Mouse (Mus musculus) forebrain, embryonic 12.5 days (tissue): ENCODE results near the gene Gm37240. TPM values are rescaled to one million over a fixed set of nuclear protein-coding genes. Genes with fewer than 3 reads are reported as not detected.

Source experiments
- ATAC-seq: fragments of 200-750 bp; cut with Nextera tagmentation; 2 replicates; pipeline ENCODE4 v1.8.0; 2017; ENCODE audit warnings: moderate TSS enrichment; ENCODE audit not compliant: low FRiP score
- H3K27ac ChIP-seq: fragments of 300-500 bp; sonication (generic); 2 replicates; pipeline ENCODE4 v1.5.1; 2016; ENCODE audit warnings: mild to moderate bottlenecking
- H3K27me3 ChIP-seq: fragments of 300-500 bp; sonication (generic); 2 replicates; pipeline ENCODE4 v1.6.1; 2016; ENCODE audit warnings: mild to moderate bottlenecking
- H3K36me3 ChIP-seq: fragments of 300-500 bp; sonication (generic); replicated peaks from 2 replicates; pipeline ENCODE4 v1.6.1; 2016; ENCODE audit warnings: mild to moderate bottlenecking
- H3K4me1 ChIP-seq: fragments of 300-500 bp; sonication (generic); 2 replicates; pipeline ENCODE4 v1.6.1; 2016
- H3K4me2 ChIP-seq: fragments of 300-500 bp; sonication (generic); 2 replicates; pipeline ENCODE4 v1.6.1; 2016; ENCODE audit warnings: mild to moderate bottlenecking, moderate library complexity
- H3K4me3 ChIP-seq: fragments of 300-500 bp; sonication (generic); replicated peaks from 2 replicates; pipeline ENCODE4 v1.5.1; 2016; ENCODE audit warnings: mild to moderate bottlenecking
- H3K9ac ChIP-seq: fragments of 300-500 bp; sonication (generic); 2 replicates; pipeline ENCODE4 v1.6.1; 2016; ENCODE audit warnings: mild to moderate bottlenecking
- H3K9me3 ChIP-seq: fragments of 300-500 bp; sonication (generic); 2 replicates; pipeline ENCODE4 v1.6.1; 2016
- WGBS: fragments of 180-500 bp; shearing (Covaris S2); methylation state at CpG from one replicate; pipeline ENCODE4 v1.1.7; 2016; 5-methylcytosine and 5-hydroxymethylcytosine counted together
- polyA plus RNA-seq: library from polyadenylated mRNA; unstranded; fragments of >200 nt; fragmentation: Nextera tagmentation; extraction: Ambion mirVana; gene quantifications from 2 replicates; pipeline ENCODE4 v1.2.1, GENCODE M21; 2016

Gm37240 gene
- polyA plus RNA-seq, 1 experiment from 2014 or later = 0.57 TPM

DNA sequence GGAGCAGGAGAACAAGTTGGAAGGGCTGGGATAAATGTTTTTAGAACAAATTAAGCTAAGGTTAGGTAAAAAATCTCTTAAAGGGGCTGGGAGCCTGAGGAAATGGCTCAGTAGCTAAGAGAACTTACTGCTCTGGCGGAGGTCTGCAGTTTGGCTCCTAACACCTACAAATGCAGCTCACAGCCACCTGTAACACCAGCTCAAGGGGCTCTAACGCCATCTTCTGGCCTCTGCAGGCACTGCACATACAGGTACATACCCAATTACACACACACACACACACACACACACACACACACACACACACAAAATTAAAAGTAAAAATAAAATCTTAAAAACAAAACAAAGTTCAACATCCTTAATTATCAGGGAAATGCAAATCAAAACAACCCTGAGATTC, 1174.4 kb downstream of the Gm37240 start:
- WGBS = 50% methylated on average over 2 of the region's 2 CpGs
- ATAC-seq = no peak
- Histone ChIP-seq H3K4me2 (no peak overlapping the region), H3K4me3 (no peak overlapping the region), H3K9ac (no peak overlapping the region), H3K9me3 (no peaks in the 10 kb centered on the region), H3K36me3 (no peaks in the 10 kb centered on the region), H3K4me1 (no peaks in the 10 kb centered on the region), H3K27me3 (no peaks in the 10 kb centered on the region), H3K27ac (no peak overlapping the region)

DNA sequence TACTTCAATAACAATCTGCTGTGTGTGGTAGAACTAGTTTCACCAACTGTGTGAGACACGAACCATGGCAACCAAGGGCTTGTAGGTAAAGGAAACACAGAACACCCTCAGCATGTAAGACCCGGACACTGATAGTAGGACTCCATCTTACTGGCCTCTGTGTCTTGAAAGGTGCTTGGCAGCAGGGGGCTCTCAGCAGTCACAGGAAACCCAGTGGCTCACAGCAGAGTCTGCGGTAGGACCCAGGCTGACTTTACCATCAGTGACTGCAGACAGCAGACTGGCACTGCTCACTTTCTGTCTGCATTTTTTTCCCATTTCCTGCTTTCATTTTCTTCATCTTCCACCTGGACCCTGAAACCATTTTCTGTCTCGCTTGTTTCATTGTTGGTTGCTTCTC, 1176.6 kb downstream of the Gm37240 start:
- Histone ChIP-seq H3K4me1 (no peaks in the 10 kb centered on the region), H3K4me2 (no peak overlapping the region), H3K27ac (no peak overlapping the region), H3K27me3 (no peaks in the 10 kb centered on the region), H3K9me3 (peaks cover 3% of the 10 kb centered on the region; the same call in 1 of the 2 replicates), H3K4me3 (no peak overlapping the region), H3K36me3 (no peaks in the 10 kb centered on the region), H3K9ac (no peak overlapping the region)
- 86% methylated on average over 4 of the region's 4 CpGs for WGBS
- ATAC-seq = no peak

DNA sequence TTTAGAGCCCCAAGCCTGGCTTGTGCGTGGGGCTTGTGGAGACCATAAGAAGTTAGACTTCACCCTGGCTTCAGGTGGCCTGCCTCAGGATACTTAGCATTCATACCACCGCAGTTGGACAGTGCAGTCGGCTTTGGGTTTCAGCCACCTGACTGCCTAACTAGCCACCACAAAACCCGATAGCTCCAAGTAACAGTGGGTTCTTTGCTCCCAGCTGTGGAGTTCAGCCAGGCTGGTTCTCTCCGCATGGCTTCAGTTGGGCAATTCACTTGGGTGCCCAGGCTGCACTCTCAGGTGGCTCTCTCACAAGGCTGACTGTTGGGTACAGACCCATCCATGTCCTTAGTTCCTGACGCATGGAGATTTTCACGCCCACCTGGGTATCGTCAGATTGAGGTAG, 1177.4 kb downstream of the Gm37240 start:
- Histone ChIP-seq H3K36me3 (no peaks in the 10 kb centered on the region), H3K4me1 (no peaks in the 10 kb centered on the region), H3K27ac (no peak overlapping the region), H3K9ac (no peak overlapping the region), H3K4me2 (no peak overlapping the region), H3K4me3 (no peak overlapping the region), H3K27me3 (no peaks in the 10 kb centered on the region), H3K9me3 (peaks cover 3% of the 10 kb centered on the region; the same call in 1 of the 2 replicates)
- WGBS = 95% methylated on average over 8 of the region's 8 CpGs
- ATAC-seq = no peak

DNA sequence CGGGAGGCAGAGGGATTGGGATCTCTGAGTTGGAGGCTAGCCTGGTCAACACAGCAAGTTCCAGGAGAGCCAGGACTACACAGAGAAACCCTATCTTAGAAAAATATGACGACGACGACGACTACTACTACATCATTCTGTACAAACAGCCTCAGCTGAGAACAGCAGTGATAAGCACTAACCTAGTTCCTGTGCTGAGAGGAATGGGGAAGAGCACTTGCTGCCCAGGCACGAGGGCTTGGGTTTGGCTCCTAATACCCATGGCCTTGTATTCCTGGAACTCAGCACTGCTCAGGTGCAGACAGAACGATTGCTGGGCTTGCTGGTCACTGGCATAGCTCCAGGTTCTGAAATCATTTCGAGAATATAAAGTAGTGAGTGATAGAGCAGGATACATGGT, 1178.2 kb downstream of the Gm37240 start:
- no peak for ATAC-seq
- no peak overlapping the region for H3K27ac ChIP-seq
- no peaks in the 10 kb centered on the region for H3K27me3 ChIP-seq
- H3K36me3 ChIP-seq = no peaks in the 10 kb centered on the region
- H3K9ac ChIP-seq = no peak overlapping the region
- no peak overlapping the region for H3K4me3 ChIP-seq
- H3K4me1 ChIP-seq = no peaks in the 10 kb centered on the region
- peaks cover 3% of the 10 kb centered on the region; the same call in 1 of the 2 replicates for H3K9me3 ChIP-seq
- WGBS = 86% methylated on average over 8 of the region's 8 CpGs
- H3K4me2 ChIP-seq = no peak overlapping the region

DNA sequence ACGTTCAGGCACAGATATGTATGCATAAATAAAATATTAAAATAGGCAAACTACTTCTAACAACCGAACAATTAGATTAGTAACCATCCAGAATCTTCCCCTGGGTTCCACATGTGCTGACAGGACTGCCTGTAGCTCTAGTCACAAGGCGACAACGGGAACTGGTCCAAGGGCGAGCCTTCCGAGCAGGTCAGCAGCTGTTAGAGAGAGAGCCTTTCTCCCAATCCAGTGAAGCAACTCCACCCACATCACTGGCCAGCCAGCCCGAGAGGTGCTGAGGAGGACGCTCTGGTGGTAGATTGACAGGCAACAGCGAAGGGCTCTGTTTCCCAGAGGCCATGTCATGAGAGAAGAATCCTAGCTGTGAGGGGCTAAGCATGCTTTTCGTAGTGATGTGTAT, 1178.8 kb downstream of the Gm37240 start:
- no peak overlapping the region for H3K4me3 ChIP-seq
- WGBS = 83% methylated on average over 10 of the region's 10 CpGs
- H3K36me3 ChIP-seq = no peaks in the 10 kb centered on the region
- H3K9ac ChIP-seq = no peak overlapping the region
- no peak overlapping the region for H3K4me2 ChIP-seq
- peaks cover 3% of the 10 kb centered on the region; the same call in 1 of the 2 replicates for H3K9me3 ChIP-seq
- ATAC-seq = no peak
- H3K27me3 ChIP-seq = no peaks in the 10 kb centered on the region
- H3K27ac ChIP-seq = no peak overlapping the region
- H3K4me1 ChIP-seq = no peaks in the 10 kb centered on the region

DNA sequence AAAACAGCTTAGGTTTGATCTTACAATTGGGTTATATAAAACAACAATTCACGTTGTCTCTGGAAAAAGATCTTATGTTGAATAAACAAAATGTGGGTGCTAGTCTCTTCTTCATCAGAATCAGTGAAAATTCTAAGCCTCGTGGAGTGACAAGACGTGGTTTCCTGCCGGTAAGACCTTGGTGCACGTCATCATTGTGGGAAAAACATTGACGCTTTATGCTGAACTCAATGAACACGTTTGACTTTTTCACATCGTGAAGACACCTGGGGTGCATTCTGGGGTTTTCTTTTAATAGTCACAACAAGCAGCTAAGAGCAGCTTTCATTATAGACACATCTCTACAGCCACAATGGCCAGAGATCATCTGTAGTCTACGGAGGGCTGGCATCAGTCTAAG, 1182.1 kb downstream of the Gm37240 start:
- H3K4me3 ChIP-seq = no peak overlapping the region
- no peak overlapping the region for H3K27ac ChIP-seq
- no peak overlapping the region for H3K4me2 ChIP-seq
- no peaks in the 10 kb centered on the region for H3K36me3 ChIP-seq
- peaks cover 4% of the 10 kb centered on the region; the same call in 1 of the 2 replicates for H3K4me1 ChIP-seq
- H3K27me3 ChIP-seq = no peaks in the 10 kb centered on the region
- peaks cover 3% of the 10 kb centered on the region; the same call in 1 of the 2 replicates for H3K9me3 ChIP-seq
- no peak for ATAC-seq
- no peak overlapping the region for H3K9ac ChIP-seq
- 92% methylated on average over 9 of the region's 9 CpGs for WGBS

DNA sequence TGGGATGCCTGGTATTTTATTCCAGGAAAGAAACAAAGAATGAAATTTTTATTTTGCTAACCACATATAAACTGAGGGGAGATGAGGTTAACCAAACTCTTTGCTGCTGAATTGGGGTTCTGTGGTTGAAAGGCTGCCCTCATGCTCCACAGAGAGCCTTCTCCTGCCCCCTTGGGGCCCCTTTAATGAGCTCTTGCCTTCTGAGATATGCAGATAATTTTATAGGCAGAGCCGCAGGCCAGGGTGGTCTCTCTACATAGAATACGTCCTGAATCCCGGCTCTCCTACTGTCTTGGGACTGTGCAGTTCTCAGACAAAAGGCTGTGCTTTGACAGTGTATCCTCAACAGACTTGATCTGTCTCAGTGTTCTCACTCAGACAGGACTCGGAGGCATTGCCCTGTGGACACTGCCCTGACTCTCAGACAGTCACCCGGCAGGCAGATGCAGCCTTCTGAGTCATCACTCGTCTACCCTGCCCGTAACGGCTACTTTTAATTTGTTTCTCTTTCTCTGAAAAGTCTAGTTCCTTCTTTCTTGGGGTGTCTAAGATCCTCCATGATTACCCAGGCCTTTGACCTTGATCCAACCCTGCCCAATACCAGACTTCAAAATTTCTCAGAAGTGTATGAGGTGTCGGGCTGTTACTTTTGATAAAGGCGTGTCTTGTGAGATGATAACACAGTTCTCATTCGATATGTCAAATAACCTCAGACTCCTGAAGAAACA, 1184.1 kb downstream of the Gm37240 start:
- Histone ChIP-seq H3K4me2 (no peak overlapping the region), H3K36me3 (no peaks in the 10 kb centered on the region), H3K4me3 (no peak overlapping the region), H3K4me1 (peaks cover 4% of the 10 kb centered on the region; the same call in 1 of the 2 replicates), H3K9ac (no peak overlapping the region), H3K27me3 (no peaks in the 10 kb centered on the region; the same call in 1 of the 2 replicates), H3K9me3 (peaks cover 3% of the 10 kb centered on the region; the same call in 1 of the 2 replicates), H3K27ac (no peak overlapping the region)
- ATAC-seq = no peak
- WGBS = 85% methylated on average over 11 of the region's 11 CpGs

DNA sequence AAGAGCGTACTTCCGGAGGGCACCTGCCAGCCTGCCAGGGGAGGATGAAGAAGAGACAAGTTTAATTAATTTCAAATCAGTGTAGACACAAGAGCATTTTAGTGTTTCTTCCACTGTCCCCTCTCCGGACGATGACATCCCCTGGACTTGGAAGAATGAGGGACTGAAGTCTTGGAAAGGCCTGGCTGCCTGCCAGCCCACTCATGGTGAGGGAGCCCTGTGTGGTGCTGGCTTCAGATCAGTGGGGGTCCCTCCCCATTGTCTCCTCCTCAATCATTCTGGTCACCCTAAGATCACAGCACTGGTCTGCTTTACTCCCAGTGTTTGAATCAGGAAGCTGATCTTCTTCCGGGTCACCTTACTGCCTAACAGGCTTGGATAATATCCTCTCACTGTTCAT, 1185.4 kb downstream of the Gm37240 start:
- Histone ChIP-seq H3K4me2 (no peak overlapping the region), H3K36me3 (no peaks in the 10 kb centered on the region), H3K4me1 (peaks cover 5% of the 10 kb centered on the region), H3K27ac (no peak overlapping the region), H3K4me3 (no peak overlapping the region), H3K9ac (no peak overlapping the region), H3K27me3 (no peaks in the 10 kb centered on the region; the same call in 1 of the 2 replicates), H3K9me3 (peaks cover 1% of the 10 kb centered on the region; the same call in 1 of the 2 replicates)
- 83% methylated on average over 5 of the region's 5 CpGs for WGBS
- ATAC-seq = no peak

DNA sequence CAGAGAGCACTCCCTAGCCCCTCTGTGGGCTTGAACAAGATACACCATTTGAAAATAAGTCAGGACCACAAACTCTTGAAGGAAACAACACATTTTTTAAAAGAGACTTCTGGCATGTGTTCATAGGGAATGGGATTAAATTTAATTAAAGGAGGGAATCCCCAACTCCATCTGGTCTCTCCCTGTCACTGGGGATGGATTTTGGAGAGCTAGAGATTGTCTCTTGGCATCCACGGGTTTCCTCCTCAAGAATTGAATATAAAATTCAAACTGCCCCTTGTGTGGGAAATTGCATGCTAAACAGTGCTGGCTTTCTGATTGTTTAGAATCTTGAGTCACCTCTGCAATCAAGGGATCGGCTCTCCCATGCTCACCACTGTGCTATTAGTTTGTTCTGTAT, 1185.8 kb downstream of the Gm37240 start:
- no peaks in the 10 kb centered on the region for H3K36me3 ChIP-seq
- no peak overlapping the region for H3K4me3 ChIP-seq
- no peak overlapping the region for H3K4me2 ChIP-seq
- no peaks in the 10 kb centered on the region for H3K9me3 ChIP-seq
- no peak for ATAC-seq
- H3K4me1 ChIP-seq = peaks cover 9% of the 10 kb centered on the region
- 74% methylated on average over 2 of the region's 2 CpGs for WGBS
- H3K27me3 ChIP-seq = no peaks in the 10 kb centered on the region; the same call in 1 of the 2 replicates
- no peak overlapping the region for H3K27ac ChIP-seq
- no peak overlapping the region for H3K9ac ChIP-seq

DNA sequence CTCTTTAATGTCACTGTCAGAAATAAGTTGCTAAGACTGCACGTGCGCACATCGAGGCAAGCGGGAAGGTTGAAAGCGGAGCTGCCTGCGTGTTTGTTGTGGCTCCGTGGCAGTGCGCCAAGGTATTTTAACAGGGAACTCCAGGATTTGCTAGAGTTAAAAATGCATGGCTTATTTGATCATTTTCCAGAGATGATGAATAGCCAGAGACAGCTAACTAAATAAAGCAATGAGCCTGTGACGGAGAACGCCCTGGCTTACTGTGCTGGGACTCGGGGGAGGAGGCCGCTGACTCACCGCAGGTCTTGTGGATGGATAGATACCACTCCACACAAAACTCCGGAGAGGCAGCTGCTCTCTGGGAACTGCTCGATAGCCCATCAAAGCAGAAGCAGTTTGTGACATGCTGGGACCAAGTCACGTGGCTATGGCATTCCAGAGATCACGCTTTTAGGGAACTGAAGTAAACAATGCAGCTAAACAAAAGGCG, 1190.8 kb downstream of the Gm37240 start:
- ATAC-seq = peak; percentile 45; the same call in 1 of the 2 replicates
- Histone ChIP-seq H3K27me3 (peaks cover 5% of the 10 kb centered on the region), H3K36me3 (no peaks in the 10 kb centered on the region), H3K9me3 (no peaks in the 10 kb centered on the region), H3K4me2 (peak overlapping the region; percentile 2; the same call in 1 of the 2 replicates), H3K27ac (no peak overlapping the region), H3K4me3 (no peak overlapping the region), H3K9ac (no peak overlapping the region), H3K4me1 (peaks cover 10% of the 10 kb centered on the region)
- WGBS = 44% methylated on average over 18 of the region's 18 CpGs

DNA sequence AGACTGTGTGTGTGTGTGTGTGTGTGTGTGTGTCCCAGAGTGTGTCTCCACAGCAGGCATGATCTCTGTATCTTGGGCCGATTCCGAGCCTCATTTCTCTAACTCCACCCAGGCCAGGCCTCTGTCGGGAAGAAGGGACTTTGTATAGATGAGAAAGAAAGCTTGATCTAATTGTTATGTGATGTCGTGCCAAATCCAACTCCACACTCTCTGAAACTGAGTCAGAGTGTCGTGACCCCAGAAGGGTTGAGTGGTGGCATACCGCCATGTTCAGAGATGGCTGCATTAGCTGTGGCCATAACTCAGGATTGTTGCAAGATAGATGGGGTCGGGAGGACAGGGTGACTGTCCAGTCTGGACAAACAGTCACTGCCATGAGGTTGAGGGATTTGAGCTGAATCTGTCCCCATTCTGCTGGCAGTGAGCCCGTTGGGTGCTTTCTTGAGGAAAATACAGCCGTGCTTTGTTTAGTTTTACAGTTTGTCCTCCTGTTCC, 1191.4 kb downstream of the Gm37240 start:
- H3K27ac ChIP-seq = no peak overlapping the region
- H3K4me1 ChIP-seq = peaks cover 10% of the 10 kb centered on the region
- H3K9ac ChIP-seq = no peak overlapping the region
- 78% methylated on average over 9 of the region's 9 CpGs for WGBS
- no peak; the same call in 1 of the 2 replicates for ATAC-seq
- H3K4me3 ChIP-seq = no peak overlapping the region
- no peak overlapping the region for H3K4me2 ChIP-seq
- no peaks in the 10 kb centered on the region for H3K9me3 ChIP-seq
- no peaks in the 10 kb centered on the region for H3K36me3 ChIP-seq
- peaks cover 5% of the 10 kb centered on the region for H3K27me3 ChIP-seq

DNA sequence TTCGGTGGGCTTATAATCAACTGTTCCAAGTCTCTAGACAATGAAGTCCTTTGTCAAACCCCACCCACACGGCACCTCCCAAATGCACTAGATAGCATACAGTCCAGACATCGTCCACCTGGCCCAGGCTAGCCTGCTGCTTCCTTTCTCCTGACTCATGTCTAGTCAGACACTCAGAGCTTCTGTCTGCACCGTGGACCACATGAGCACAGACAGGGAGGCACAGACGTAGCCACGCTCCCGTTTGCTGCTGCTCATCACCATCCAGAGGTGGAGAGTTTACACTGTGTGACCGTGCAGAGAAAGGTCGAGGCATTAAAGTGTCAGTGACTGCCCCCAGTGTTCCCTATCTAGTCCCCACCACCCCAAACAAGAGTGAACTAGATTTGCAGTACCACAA, 1191.9 kb downstream of the Gm37240 start:
- Histone ChIP-seq H3K4me1 (peaks cover 10% of the 10 kb centered on the region), H3K4me2 (no peak overlapping the region), H3K27ac (no peak overlapping the region), H3K36me3 (no peaks in the 10 kb centered on the region), H3K9ac (no peak overlapping the region), H3K27me3 (peaks cover 5% of the 10 kb centered on the region), H3K9me3 (no peaks in the 10 kb centered on the region), H3K4me3 (no peak overlapping the region)
- ATAC-seq = no peak
- 72% methylated on average over 9 of the region's 9 CpGs for WGBS

DNA sequence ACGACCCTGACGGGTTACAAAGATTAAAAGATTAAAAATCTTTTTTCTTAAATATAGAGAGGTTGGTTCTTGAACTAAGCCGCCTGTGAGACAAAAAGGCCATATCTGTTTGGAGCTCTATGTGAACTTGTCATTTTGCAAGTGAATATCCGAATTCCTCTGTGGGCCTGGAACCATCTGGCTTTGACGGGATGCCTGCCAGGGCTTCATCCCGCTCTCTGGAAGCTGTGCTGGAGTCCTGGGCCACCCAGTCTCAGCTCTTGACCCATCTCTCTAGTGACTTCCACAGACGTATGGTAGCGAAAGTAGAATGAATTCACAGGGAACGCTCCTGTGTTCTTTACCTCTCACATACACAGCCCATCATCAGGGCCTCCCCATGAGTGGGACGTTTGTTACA, 1193.4 kb downstream of the Gm37240 start:
- H3K36me3 ChIP-seq = no peaks in the 10 kb centered on the region

More for the DNA sequence above, 1193.4 kb downstream of the Gm37240 start:
- Histone ChIP-seq H3K27ac (no peak overlapping the region), H3K9ac (no peak overlapping the region), H3K9me3 (no peaks in the 10 kb centered on the region), H3K4me3 (no peak overlapping the region), H3K4me1 (peaks cover 15% of the 10 kb centered on the region), H3K27me3 (peaks cover 5% of the 10 kb centered on the region), H3K4me2 (no peak overlapping the region)
- ATAC-seq = no peak
- 76% methylated on average over 10 of the region's 10 CpGs for WGBS
